Mouse (Mus musculus): ENCODE measurements at regions not wholly inside any gene's neighbourhood (a gene's known extent, or its start where the extent isn't known, plus 50 kb on each side); places are given as distances from the start of the nearest gene placed in this dataset.

DNA sequence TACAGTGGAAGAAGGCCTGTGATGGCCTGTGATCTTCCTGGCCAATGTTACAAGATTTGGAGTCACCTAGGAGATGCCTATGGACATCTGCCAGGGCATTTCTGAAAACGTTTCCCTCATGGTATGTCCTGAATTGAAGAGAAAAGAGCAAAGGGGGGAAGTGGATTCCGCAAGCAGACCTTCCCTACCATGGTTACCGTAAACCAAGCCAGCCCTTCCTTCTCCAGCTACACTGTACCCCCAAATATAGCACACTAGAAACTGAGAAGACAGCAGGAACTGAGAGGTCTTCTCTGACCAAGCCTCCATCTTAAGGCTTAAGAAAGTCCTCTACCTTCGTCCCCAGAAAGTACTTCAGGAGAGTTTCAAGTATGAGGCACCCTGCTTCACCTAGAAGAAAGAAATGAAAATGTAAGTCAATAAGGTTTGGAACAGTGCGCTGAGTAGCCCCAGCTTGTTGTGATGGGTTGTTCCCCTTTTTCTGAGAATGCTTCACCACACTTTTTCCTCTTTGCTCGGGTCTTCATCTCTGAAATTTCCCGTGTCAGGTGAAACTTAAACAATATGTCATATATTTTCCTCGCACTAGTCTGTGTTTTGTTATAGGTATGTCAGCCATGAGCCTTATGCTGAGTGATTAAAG, 321.9 kb downstream of the Mllt3 start:
- TF ChIP-seq CTCF (IDR thresholded peaks at IDR 0.05; ENCODE audit: insufficient read depth, low read depth, low read length) (no peak), POLR2A (IDR thresholded peaks at IDR 0.05; ENCODE audit: insufficient read depth, low read depth, low read length) (no peak)
